Mouse (Mus musculus) embryo, embryonic 10.5 days (tissue): ENCODE data around the gene Rab21.
A peak's percentile ranks its signal among the peaks of the same experiment; 100 is the strongest.

Experiments used
- DNase-seq: peaks from one replicate; pipeline ENCODE4 v3.0.0-alpha.2; 2015; ENCODE audit warnings: low spot score

Gene Rab21

GRCm38 (mm10) chr10:115315473-115316171, at the start of gene Rab21:
Rab21 (minus strand) TSS chr10:115315594.
- DNase-seq, result peak; percentile 92

- DNase-seq, result no peak
Observed at GRCm38 (mm10) chr10:115363151-115363550, 47.8 kb upstream of the Rab21 start.

- no peak for DNase-seq
Observed at GRCm38 (mm10) chr10:115362623-115362964, 47.2 kb upstream of the Rab21 start.

GRCm38 (mm10) chr10:115361840-115362622, 46.6 kb upstream of the Rab21 start, which contains the start of gene Tmem19:
Tmem19 (minus strand) TSS chr10:115362501.
- peak; percentile 97 for DNase-seq

GRCm38 (mm10) chr10:115359066-115359465, 43.7 kb upstream of the Rab21 start:
- DNase-seq, result no peak

- DNase-seq, result no peak
Observed at GRCm38 (mm10) chr10:115358216-115358919, 43.0 kb upstream of the Rab21 start.

GRCm38 (mm10) chr10:115356106-115356505, 40.7 kb upstream of the Rab21 start:
- DNase-seq, result no peak

GRCm38 (mm10) chr10:115355016-115355415, 39.6 kb upstream of the Rab21 start:
- DNase-seq, result no peak

GRCm38 (mm10) chr10:115354553-115354952, 39.2 kb upstream of the Rab21 start:
- DNase-seq, result no peak

GRCm38 (mm10) chr10:115350810-115351397, 35.5 kb upstream of the Rab21 start:
- DNase-seq, result no peak

GRCm38 (mm10) chr10:115349509-115349908, 34.1 kb upstream of the Rab21 start:
- DNase-seq, result no peak

GRCm38 (mm10) chr10:115349029-115349428, 33.6 kb upstream of the Rab21 start:
- DNase-seq, result no peak

GRCm38 (mm10) chr10:115348131-115348530, 32.7 kb upstream of the Rab21 start:
- no peak for DNase-seq

- DNase-seq, result no peak
Observed at GRCm38 (mm10) chr10:115346444-115346843, 31.1 kb upstream of the Rab21 start.

GRCm38 (mm10) chr10:115342771-115343425, 27.5 kb upstream of the Rab21 start:
- no peak for DNase-seq

GRCm38 (mm10) chr10:115339820-115340328, 24.5 kb upstream of the Rab21 start:
- no peak for DNase-seq

- DNase-seq, result no peak
Observed at GRCm38 (mm10) chr10:115336901-115337300, 21.5 kb upstream of the Rab21 start.

- DNase-seq, result no peak
Observed at GRCm38 (mm10) chr10:115333528-115333927, 18.1 kb upstream of the Rab21 start.

GRCm38 (mm10) chr10:115332997-115333396, 17.6 kb upstream of the Rab21 start:
- DNase-seq, result no peak

- DNase-seq, result no peak
Observed at GRCm38 (mm10) chr10:115332420-115332952, 17.1 kb upstream of the Rab21 start.

GRCm38 (mm10) chr10:115329010-115329530, 13.7 kb upstream of the Rab21 start:
- DNase-seq, result no peak
